Mouse (Mus musculus): ENCODE measurements around the gene Camkmt. TPM values are rescaled to one million over a fixed set of nuclear protein-coding genes. Genes with fewer than 3 reads are reported as not detected.

The Camkmt gene
- polyA plus RNA-seq, 2 experiments: 0.77 to 3.0 TPM

DNA sequence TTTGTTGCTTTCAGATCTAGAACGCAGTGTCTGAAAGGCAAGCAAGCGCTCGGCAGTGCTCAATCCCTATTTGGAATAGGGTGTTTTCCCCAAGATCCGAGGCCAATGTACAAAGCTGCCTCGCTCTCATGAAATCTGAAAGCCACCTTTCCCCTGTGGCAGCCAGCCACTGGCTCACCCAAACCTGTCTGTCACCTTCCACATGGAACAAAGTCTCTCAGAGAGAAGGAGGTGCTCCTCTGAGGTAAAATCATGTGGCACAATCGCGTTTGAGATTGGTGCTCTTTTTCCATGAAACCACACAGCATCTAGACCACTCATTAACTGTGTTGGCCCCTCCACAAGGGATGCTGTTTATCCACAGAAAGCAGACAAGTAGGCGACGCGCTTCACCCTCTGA is 238.5 kb downstream of the Camkmt start:
- Histone ChIP-seq H3K36me3 (replicated peaks; ENCODE audit: control insufficient read depth, insufficient read depth, low read depth) (no peaks in the 10 kb centered on the region), H3K27me3 (ENCODE audit: control insufficient read depth, insufficient read depth, low read length) (no peaks in the 10 kb centered on the region), H3K4me1 (replicated peaks; ENCODE audit: control insufficient read depth in 2 of 2, insufficient read depth in 2 of 2, low read length in 1 of 2) (no peaks in the 10 kb centered on the region), H3K9me3 (ENCODE audit: control insufficient read depth, low read length) (no peaks in the 10 kb centered on the region), H3K9ac (replicated peaks) (no peak overlapping the region), H3K27ac (no peak overlapping the region), H3K4me2 (ENCODE audit: low read depth) (no peak overlapping the region), H3K4me3 (ENCODE audit: insufficient read depth in 1 of 2, low read depth in 2 of 2, low read length in 2 of 2) (no peak overlapping the region)
- ATAC-seq (ENCODE audit: insufficient read depth) (no peak), DNase-seq (ENCODE audit: low read depth in 3 of 3, low spot score in 3 of 3) (no peak)
- TF ChIP-seq CTCF (IDR thresholded peaks at IDR 0.05; ENCODE audit: low read depth) (no peak), EP300 (IDR thresholded peaks at IDR 0.05; ENCODE audit: low read depth) (no peak)
- WGBS (ENCODE audit: insufficient replicate concordance): 72% methylated on average over 10 of the region's 10 CpGs

DNA sequence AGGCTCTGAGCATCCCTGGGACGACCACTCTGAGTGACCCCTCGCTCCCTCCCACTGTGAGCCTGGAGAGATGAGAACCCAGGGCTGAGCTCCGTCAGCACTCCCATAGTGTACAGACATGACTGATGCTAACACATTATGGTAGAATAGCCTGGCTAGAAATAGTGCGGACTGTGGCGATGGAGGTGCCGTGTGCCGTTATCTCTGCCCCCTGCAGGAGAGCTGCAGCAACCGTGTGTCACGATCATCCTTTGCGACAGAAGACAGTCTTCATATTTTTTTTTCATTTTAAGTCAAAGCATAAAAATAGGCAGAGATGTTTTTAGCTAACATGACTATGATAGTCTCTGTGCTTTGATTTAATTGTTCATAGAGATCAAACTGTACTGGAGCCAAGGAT is 245.1 kb downstream of the Camkmt start:
- H3K27me3 ChIP-seq (ENCODE audit: control insufficient read depth, insufficient read depth, low read length): no peaks in the 10 kb centered on the region; the same call in 1 of the 2 replicates
- no peak for ATAC-seq (ENCODE audit: insufficient read depth)
- no peak for TF ChIP-seq CTCF (IDR thresholded peaks at IDR 0.05; ENCODE audit: low read depth)
- TF ChIP-seq EP300 (IDR thresholded peaks at IDR 0.05; ENCODE audit: low read depth): no peak
- DNase-seq (ENCODE audit: low read depth in 3 of 3, low spot score in 3 of 3): no peak
- no peaks in the 10 kb centered on the region for H3K4me1 ChIP-seq (replicated peaks; ENCODE audit: control insufficient read depth in 2 of 2, insufficient read depth in 2 of 2, low read length in 1 of 2)
- no peaks in the 10 kb centered on the region for H3K9me3 ChIP-seq (ENCODE audit: control insufficient read depth, low read length)
- no peak overlapping the region for H3K9ac ChIP-seq (replicated peaks)
- no peak overlapping the region for H3K4me2 ChIP-seq (ENCODE audit: low read depth)
- no peak overlapping the region for H3K27ac ChIP-seq
- no peaks in the 10 kb centered on the region for H3K36me3 ChIP-seq (replicated peaks; ENCODE audit: control insufficient read depth, insufficient read depth, low read depth)
- no peak overlapping the region for H3K4me3 ChIP-seq (ENCODE audit: insufficient read depth in 1 of 2, low read depth in 2 of 2, low read length in 2 of 2)
- WGBS (ENCODE audit: insufficient replicate concordance): 69% methylated on average over 10 of the region's 10 CpGs

DNA sequence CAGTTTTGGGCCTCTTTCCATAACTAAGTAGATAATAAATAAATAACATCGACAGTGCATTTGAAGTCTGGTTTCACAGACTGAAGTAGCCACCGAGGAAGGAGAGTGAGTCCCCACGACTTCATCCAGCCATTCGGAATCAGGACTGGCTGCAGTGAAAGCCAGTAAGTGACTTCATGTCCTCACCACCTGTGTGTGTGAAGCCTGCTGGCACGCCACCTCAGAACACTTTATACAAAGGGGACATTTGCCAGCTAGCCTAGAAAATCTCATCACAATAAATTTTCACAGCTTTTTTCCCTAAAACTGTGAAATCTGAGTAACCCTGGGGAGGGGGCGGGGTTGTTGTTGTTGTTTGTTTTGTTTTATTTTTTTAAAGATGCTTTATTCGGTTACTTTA is 247.3 kb downstream of the Camkmt start:
- DNase-seq (ENCODE audit: low read depth in 3 of 3, low spot score in 3 of 3) (no peak), ATAC-seq (ENCODE audit: insufficient read depth) (no peak)
- H3K27ac ChIP-seq: no peak overlapping the region
- H3K4me1 ChIP-seq (replicated peaks; ENCODE audit: control insufficient read depth in 2 of 2, insufficient read depth in 2 of 2, low read length in 1 of 2): no peaks in the 10 kb centered on the region
- no peaks in the 10 kb centered on the region; the same call in 1 of the 2 replicates for H3K27me3 ChIP-seq (ENCODE audit: control insufficient read depth, insufficient read depth, low read length)
- no peak overlapping the region for H3K4me3 ChIP-seq (ENCODE audit: insufficient read depth in 1 of 2, low read depth in 2 of 2, low read length in 2 of 2)
- no peak overlapping the region for H3K4me2 ChIP-seq (ENCODE audit: low read depth)
- no peak overlapping the region for H3K9ac ChIP-seq (replicated peaks)
- H3K9me3 ChIP-seq (ENCODE audit: control insufficient read depth, low read length): no peaks in the 10 kb centered on the region
- H3K36me3 ChIP-seq (replicated peaks; ENCODE audit: control insufficient read depth, insufficient read depth, low read depth): no peaks in the 10 kb centered on the region
- TF ChIP-seq EP300 (IDR thresholded peaks at IDR 0.05; ENCODE audit: low read depth) (no peak), CTCF (IDR thresholded peaks at IDR 0.05; ENCODE audit: low read depth) (no peak)
- WGBS (ENCODE audit: insufficient replicate concordance): 61% methylated on average over 7 of the region's 7 CpGs

DNA sequence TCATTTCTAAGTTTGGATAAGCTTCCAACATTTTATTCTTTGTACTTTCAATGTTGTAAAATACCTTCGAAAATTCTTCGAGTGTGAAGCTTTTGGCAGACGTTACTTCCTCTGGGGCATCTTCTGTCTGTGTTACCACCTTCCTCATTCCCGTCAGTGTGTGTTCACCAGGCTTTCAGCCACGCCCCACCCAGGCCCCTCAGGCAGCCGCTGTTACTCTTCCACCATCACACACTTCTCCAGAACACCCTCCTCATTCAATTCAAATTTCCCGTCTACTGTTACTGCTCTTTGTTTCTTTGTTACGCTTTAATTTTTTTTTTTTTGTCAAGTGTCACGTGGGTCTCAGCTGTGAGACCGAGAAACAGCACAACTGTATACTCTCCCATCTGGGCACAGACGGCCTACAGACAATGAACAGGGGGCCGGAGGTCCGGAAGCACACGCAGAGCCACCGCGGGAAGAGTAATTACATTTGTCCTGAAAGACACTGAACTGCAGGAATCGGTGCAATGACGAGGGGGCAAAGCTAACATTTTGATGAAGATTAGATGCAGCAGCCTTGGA is 250.9 kb downstream of the Camkmt start:
- 59% methylated on average over 18 of the region's 18 CpGs for WGBS (ENCODE audit: insufficient replicate concordance)
- Histone ChIP-seq H3K4me3 (ENCODE audit: insufficient read depth in 1 of 2, low read depth in 2 of 2, low read length in 2 of 2) (no peak overlapping the region), H3K27me3 (ENCODE audit: control insufficient read depth, insufficient read depth, low read length) (no peaks in the 10 kb centered on the region), H3K36me3 (replicated peaks; ENCODE audit: control insufficient read depth, insufficient read depth, low read depth) (no peaks in the 10 kb centered on the region), H3K4me2 (ENCODE audit: low read depth) (no peak overlapping the region), H3K27ac (no peak overlapping the region), H3K4me1 (replicated peaks; ENCODE audit: control insufficient read depth in 2 of 2, insufficient read depth in 2 of 2, low read length in 1 of 2) (no peaks in the 10 kb centered on the region), H3K9ac (replicated peaks) (no peak overlapping the region), H3K9me3 (ENCODE audit: control insufficient read depth, low read length) (no peaks in the 10 kb centered on the region)
- TF ChIP-seq CTCF (IDR thresholded peaks at IDR 0.05; ENCODE audit: low read depth) (no peak), EP300 (IDR thresholded peaks at IDR 0.05; ENCODE audit: low read depth) (no peak)
- no peak for ATAC-seq (ENCODE audit: insufficient read depth)
- DNase-seq (ENCODE audit: low read depth in 3 of 3, low spot score in 3 of 3): no peak

DNA sequence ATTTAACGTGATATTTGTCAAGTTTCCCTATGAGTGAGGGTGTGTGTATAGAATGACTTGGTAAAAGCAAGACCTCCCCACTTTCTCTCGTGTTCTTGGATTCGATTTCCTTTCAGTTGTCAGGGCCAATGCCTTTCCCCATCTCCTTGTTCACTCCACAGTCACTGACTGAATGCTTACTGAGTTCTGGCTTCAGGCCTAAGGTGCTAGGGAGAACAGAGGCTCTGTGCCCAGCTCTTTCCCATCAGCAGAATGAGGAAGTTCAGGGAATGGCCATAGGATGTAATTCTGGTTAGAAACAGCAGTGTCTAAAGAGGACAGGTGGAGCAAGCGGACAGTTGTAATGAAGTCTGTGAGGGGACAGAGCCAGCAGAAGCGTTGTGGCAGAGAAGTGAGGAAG is 252.1 kb downstream of the Camkmt start:
- Histone ChIP-seq H3K27me3 (ENCODE audit: control insufficient read depth, insufficient read depth, low read length) (no peaks in the 10 kb centered on the region), H3K4me1 (replicated peaks; ENCODE audit: control insufficient read depth in 2 of 2, insufficient read depth in 2 of 2, low read length in 1 of 2) (no peaks in the 10 kb centered on the region), H3K4me3 (ENCODE audit: insufficient read depth in 1 of 2, low read depth in 2 of 2, low read length in 2 of 2) (no peak overlapping the region), H3K9ac (replicated peaks) (no peak overlapping the region), H3K9me3 (ENCODE audit: control insufficient read depth, low read length) (no peaks in the 10 kb centered on the region), H3K27ac (no peak overlapping the region), H3K4me2 (ENCODE audit: low read depth) (no peak overlapping the region), H3K36me3 (replicated peaks; ENCODE audit: control insufficient read depth, insufficient read depth, low read depth) (no peaks in the 10 kb centered on the region)
- TF ChIP-seq CTCF (IDR thresholded peaks at IDR 0.05; ENCODE audit: low read depth) (no peak), EP300 (IDR thresholded peaks at IDR 0.05; ENCODE audit: low read depth) (no peak)
- no peak for ATAC-seq (ENCODE audit: insufficient read depth)
- no peak for DNase-seq (ENCODE audit: low read depth in 3 of 3, low spot score in 3 of 3)
- 48% methylated on average over 5 of the region's 5 CpGs for WGBS (ENCODE audit: insufficient replicate concordance)
